Mouse (Mus musculus): ENCODE data around the gene Pnrc1.

The Pnrc1 gene

GRCm38 (mm10) chr4:33247479-33248053 lies 42.4 kb downstream of the Pnrc1 start:
- peak; percentile 10; the same call in 1 of the 2 replicates for TF ChIP-seq GATA4 (IDR thresholded peaks at IDR 0.05; ENCODE audit: insufficient replicate concordance, low read length)

- no peak for TF ChIP-seq GATA4 (IDR thresholded peaks at IDR 0.05; ENCODE audit: insufficient replicate concordance, low read length)
Measured at GRCm38 (mm10) chr4:33245853-33246395, 44.0 kb downstream of the Pnrc1 start.

GRCm38 (mm10) chr4:33243921-33244320 lies 46.0 kb downstream of the Pnrc1 start:
- no peak for TF ChIP-seq GATA4 (IDR thresholded peaks at IDR 0.05; ENCODE audit: insufficient replicate concordance, low read length)

GRCm38 (mm10) chr4:33243016-33243758 lies 46.8 kb downstream of the Pnrc1 start:
- TF ChIP-seq GATA4 (IDR thresholded peaks at IDR 0.05; ENCODE audit: insufficient replicate concordance, low read length): no peak

- no peak for TF ChIP-seq GATA4 (IDR thresholded peaks at IDR 0.05; ENCODE audit: insufficient replicate concordance, low read length)
Measured at GRCm38 (mm10) chr4:33242536-33242935, 47.4 kb downstream of the Pnrc1 start.

- no peak for TF ChIP-seq GATA4 (IDR thresholded peaks at IDR 0.05; ENCODE audit: insufficient replicate concordance, low read length)
Measured at GRCm38 (mm10) chr4:33230881-33231280, 59.1 kb downstream of the Pnrc1 start.

GRCm38 (mm10) chr4:33229639-33230038 lies 60.3 kb downstream of the Pnrc1 start:
- no peak for TF ChIP-seq GATA4 (IDR thresholded peaks at IDR 0.05; ENCODE audit: insufficient replicate concordance, low read length)

- no peak for TF ChIP-seq GATA4 (IDR thresholded peaks at IDR 0.05; ENCODE audit: insufficient replicate concordance, low read length)
Measured at GRCm38 (mm10) chr4:33227164-33227563, 62.8 kb downstream of the Pnrc1 start.

- no peak for TF ChIP-seq GATA4 (IDR thresholded peaks at IDR 0.05; ENCODE audit: insufficient replicate concordance, low read length)
Measured at GRCm38 (mm10) chr4:33224003-33224675, 65.8 kb downstream of the Pnrc1 start.

- TF ChIP-seq GATA4 (IDR thresholded peaks at IDR 0.05; ENCODE audit: insufficient replicate concordance, low read length): no peak
Measured at GRCm38 (mm10) chr4:33221847-33222246, 68.1 kb downstream of the Pnrc1 start.

- no peak for TF ChIP-seq GATA4 (IDR thresholded peaks at IDR 0.05; ENCODE audit: insufficient replicate concordance, low read length)
Measured at GRCm38 (mm10) chr4:33208881-33209841, 80.8 kb downstream of the Pnrc1 start, which contains the start of gene Srsf12. Gene Srsf12 (plus strand): TSS chr4:33208991.

- TF ChIP-seq GATA4 (IDR thresholded peaks at IDR 0.05; ENCODE audit: insufficient replicate concordance, low read length): no peak
Measured at GRCm38 (mm10) chr4:33207551-33207950, 82.4 kb downstream of the Pnrc1 start.

GRCm38 (mm10) chr4:33204682-33205081 lies 85.3 kb downstream of the Pnrc1 start:
- TF ChIP-seq GATA4 (IDR thresholded peaks at IDR 0.05; ENCODE audit: insufficient replicate concordance, low read length): no peak

- TF ChIP-seq GATA4 (IDR thresholded peaks at IDR 0.05; ENCODE audit: insufficient replicate concordance, low read length): no peak
Measured at GRCm38 (mm10) chr4:33198117-33198516, 91.8 kb downstream of the Pnrc1 start.
